Mouse (Mus musculus) brain, embryonic 14.5 days (tissue): ENCODE measurements around the gene Kir3dl2. TPM values are rescaled to one million over a fixed set of nuclear protein-coding genes. Genes with fewer than 3 reads are reported as not detected.
"Not testable (repeated sequence)": the region's sequence is repeated elsewhere in the genome, so short reads cannot be mapped to it uniquely, and the experiment has no call there.

Experiments
- DNase-seq: peaks from one replicate; pipeline ENCODE4 v3.0.0-alpha.2; 2011; ENCODE audit warnings: low read depth
- CTCF ChIP-seq: fragments of 200-500 bp; IDR thresholded peaks from 2 replicates; pipeline ENCODE4 v1.5.1; 2012; ENCODE audit warnings: inconsistent platforms, mild to moderate bottlenecking, moderate library complexity, borderline replicate concordance; ENCODE audit not compliant: insufficient read depth, insufficient read length; ENCODE audit errors: extremely low read depth
- POLR2A ChIP-seq: fragments of 200-500 bp; IDR thresholded peaks from 2 replicates; pipeline ENCODE4 v1.6.1; 2012; ENCODE audit warnings: mild to moderate bottlenecking, inconsistent platforms, borderline replicate concordance; ENCODE audit not compliant: poor library complexity, insufficient read depth, insufficient read length, severe bottlenecking; ENCODE audit errors: extremely low read depth
- polyA plus RNA-seq: library from polyadenylated mRNA; depleted of rRNA; stranded (reverse); fragments of >200 nt; gene quantifications from 2 replicates; pipeline ENCODE4 v1.2.3, GENCODE M21; 2012; rRNA removed

The Kir3dl2 gene
- 0.08 and 0.30 TPM in 2 replicates for polyA plus RNA-seq

DNA sequence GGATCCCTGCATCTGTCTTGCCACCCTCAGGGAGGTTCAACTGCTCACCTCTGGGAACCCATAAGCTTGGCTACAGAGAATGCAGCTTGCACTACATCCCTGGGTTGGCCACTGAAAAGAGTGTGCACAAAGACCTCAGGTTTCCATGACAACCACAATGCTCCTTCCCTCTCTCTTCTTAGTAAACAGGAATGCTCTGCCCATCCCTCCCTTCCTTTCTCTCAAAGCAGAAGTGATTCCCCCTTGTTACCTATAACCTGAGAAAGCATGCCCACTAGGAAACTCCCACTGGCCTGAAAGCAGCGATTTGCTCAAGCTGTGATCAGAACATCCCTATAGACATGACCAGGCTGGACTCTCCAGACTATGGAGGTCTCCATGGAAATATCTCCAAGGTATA is at the start of gene Kir3dl2:
TSS of gene Kir3dl2 (minus strand) at position 101 of the 400 bp plus-strand sequence.
- peak; percentile 1 for DNase-seq

DNA sequence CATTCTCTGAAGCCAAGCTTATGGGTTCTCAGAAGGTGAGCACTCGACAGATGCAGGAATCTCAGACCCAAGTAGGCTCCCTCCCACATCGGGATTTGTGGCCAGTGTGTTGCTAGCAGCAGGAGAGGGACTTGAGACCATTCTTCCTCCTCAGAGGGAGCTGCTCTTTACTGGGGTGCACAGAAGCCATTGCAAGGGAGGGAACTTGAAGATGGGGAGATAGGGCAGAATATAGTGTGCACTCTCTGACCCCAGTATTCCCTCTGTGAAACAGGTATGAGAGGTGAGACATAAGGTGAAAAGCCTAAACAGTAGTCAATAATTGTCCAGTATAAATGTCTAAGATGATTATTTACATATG is 47.0 kb upstream of the Kir3dl2 start:
- TF ChIP-seq POLR2A (no peak), CTCF (no peak)

DNA sequence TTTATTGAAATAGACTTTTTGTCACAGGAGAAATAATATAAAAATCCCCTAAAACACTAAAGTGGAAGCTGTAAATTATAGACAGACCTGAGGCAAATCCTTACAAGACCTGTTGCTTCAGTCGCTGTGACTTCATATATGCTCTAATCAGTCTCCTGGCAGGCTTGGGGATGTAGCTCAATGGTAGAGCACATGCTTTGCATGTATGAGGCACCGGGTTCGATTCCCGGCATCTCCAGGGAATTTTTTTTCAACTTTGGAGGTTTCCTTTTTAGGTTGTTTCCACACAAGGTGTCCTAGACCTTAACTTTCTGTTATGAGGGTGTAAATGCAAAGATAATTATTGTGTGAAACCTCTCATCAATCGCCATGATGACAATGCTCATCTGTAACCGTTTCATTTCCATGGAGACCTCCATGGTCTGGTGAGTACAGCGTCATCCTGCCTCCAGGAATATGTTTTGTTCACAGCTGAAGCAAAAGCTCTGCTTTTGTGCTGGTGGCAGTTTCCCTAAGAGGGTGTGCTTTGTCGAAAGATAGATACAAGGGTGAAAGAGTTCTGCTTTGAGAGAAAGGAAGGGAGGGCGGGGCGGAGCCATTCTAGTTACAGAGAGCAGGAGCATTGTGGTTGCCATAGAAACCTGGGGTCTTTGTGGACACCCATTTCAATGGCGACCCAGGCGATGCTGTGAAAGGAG is 46.5 kb upstream of the Kir3dl2 start, which contains the start of gene Tceal3:
TSS of gene Tceal3 (plus strand) at position 644 of the 698 bp plus-strand sequence.
- peak; percentile 92 for DNase-seq
- TF ChIP-seq CTCF (no peak), POLR2A (no peak)

More for the DNA sequence above, 47.0 kb upstream of the Kir3dl2 start:
- no peak for DNase-seq

DNA sequence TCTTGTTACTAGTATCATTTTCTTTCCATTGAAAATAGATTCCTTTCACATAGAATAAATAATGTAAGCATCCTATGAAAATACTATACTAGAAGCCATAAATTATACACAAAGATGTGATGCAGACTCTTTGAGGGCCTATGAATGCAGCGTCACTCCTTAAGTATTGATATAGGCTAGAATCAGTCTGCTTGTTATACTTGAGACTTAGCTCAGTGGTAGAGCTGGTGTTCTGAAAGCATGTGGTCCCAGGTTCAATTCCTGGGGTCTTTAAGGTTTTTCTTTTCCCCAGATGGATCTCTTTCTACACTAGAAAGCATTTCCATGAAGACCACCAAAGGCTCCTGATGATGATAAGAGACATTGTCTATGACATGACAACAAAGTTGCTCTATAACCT is 40.8 kb upstream of the Kir3dl2 start:
- no peak for TF ChIP-seq POLR2A
- no peak for TF ChIP-seq CTCF

DNA sequence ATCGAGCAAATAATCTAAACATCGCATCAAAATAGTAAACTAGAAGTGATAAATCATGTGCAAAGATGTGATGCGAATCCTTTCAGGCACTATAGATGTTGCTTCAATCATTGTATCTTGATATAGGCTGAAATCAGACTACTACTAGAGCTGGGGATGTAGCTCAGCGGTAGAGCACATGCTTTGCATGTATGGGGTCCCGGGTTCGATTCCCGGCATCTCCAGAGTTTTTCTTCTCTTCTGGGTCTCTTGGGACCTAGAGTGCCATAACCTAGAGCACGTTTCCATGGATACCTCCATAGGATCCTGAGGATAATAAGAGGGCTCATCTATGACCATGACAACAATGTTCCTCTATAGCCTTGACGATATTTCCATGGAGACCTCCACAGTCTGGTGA is 25.2 kb upstream of the Kir3dl2 start:
- DNase-seq = not testable (repeated sequence)

More for the DNA sequence above, 40.8 kb upstream of the Kir3dl2 start:
- no peak for DNase-seq

DNA sequence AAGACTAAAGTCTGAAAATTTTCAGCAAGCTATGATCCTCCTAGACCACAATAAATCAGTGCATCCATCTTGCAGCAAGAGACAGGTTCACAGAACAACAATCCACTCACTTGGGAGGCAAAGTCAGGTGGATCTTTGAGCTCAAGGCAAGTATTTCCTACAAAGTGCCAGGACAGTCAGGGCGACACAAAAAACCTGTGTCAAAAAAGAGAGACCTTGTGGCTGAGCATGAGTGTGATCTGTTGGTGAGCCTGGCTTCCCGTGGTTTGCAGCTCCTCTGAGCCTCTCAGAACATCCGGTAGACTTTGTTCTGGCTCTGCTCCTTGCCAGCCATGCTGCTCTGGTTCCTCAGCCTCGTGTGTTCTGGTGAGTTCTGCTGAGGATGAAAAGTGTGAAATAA is 26.2 kb downstream of the Kir3dl2 start, which contains the start of gene Kir3dl1:
TSS of gene Kir3dl1 (plus strand) at position 301 of the 400 bp plus-strand sequence.
- DNase-seq = not testable (repeated sequence)

Other genes with a start within 250 kb of the Kir3dl2 start
- not detected in 2 replicates for gene Kir3dl1, start 26.1 kb downstream of the Kir3dl2 start, polyA plus RNA-seq
- gene Tceal3, start 46.8 kb upstream of the Kir3dl2 start, polyA plus RNA-seq = 46.6 and 84.2 TPM in 2 replicates
- 10.9 and 11.8 TPM in 2 replicates for gene Tceal1, start 163.9 kb upstream of the Kir3dl2 start, polyA plus RNA-seq
- gene Morf4l2, start 199.6 kb upstream of the Kir3dl2 start, polyA plus RNA-seq = 369 and 380 TPM in 2 replicates
- 0.04 and 0.05 TPM in 2 replicates for gene Glra4, start 236.1 kb upstream of the Kir3dl2 start, polyA plus RNA-seq